Comparison of ENCODE assay signal across 27 mouse cellular contexts in genomic region chr17:44518156-44518555, GRCm38 (mm10).
"Had no signal": no experiment of that assay in that cellular context is flagged by ENCODE, and none has a peak within 500 bp of the region (broad histone marks: within the 10 kb centered on the region; RNA-seq: fewer than 3 reads in every experiment).

No protein-coding gene starts in this region.

- DNase-seq: left cerebral cortex, postnatal 4 days; liver; liver, embryonic 13.5 days; liver, postnatal 0 days; lung, adult 18-20 months; lung, adult 2 months; lung, embryonic 14.5 days; lung, postnatal 10 days; lung, postnatal 14 days; lung, postnatal 36 days; lung, postnatal 4 days; midbrain, embryonic 14.5 days had no signal

- H3K36me3 ChIP-seq: limb, embryonic 10.5 days; limb, embryonic 12.5 days; limb, embryonic 13.5 days; limb, embryonic 15.5 days; liver, embryonic 12.5 days; liver, embryonic 13.5 days; liver, embryonic 15.5 days; lung, embryonic 15.5 days; midbrain, embryonic 10.5 days; midbrain, embryonic 12.5 days; midbrain, embryonic 13.5 days; midbrain, embryonic 15.5 days; neural tube, embryonic 12.5 days had no signal

- H3K4me2 ChIP-seq: limb, embryonic 12.5 days; limb, embryonic 13.5 days; limb, embryonic 15.5 days; liver, embryonic 11.5 days; liver, embryonic 12.5 days; liver, embryonic 13.5 days; liver, embryonic 15.5 days; lung, embryonic 14.5 days; lung, embryonic 15.5 days; midbrain, embryonic 11.5 days; midbrain, embryonic 12.5 days; midbrain, embryonic 13.5 days; midbrain, embryonic 15.5 days; neural tube, embryonic 12.5 days had no signal

- H3K27me3 ChIP-seq: limb, embryonic 12.5 days; limb, embryonic 13.5 days; limb, embryonic 15.5 days; liver, embryonic 12.5 days; liver, embryonic 13.5 days; liver, embryonic 15.5 days; lung, embryonic 15.5 days; midbrain, embryonic 12.5 days; midbrain, embryonic 13.5 days; midbrain, embryonic 15.5 days; neural tube, embryonic 12.5 days had no signal

- H3K4me3 ChIP-seq: limb, embryonic 10.5 days; limb, embryonic 12.5 days; limb, embryonic 13.5 days; limb, embryonic 15.5 days; liver, embryonic 12.5 days; liver, embryonic 13.5 days; liver, embryonic 15.5 days; lung, embryonic 15.5 days; megakaryocyte, embryonic 14.5 days; midbrain, embryonic 10.5 days; midbrain, embryonic 12.5 days; midbrain, embryonic 13.5 days; midbrain, embryonic 15.5 days; neural tube, embryonic 12.5 days had no signal
